Mouse (Mus musculus) ovary, postnatal 14 days (tissue): ENCODE measurements at regions not wholly inside any gene's neighbourhood (a gene's known extent, or its start where the extent isn't known, plus 50 kb on each side); places are given as distances from the start of the nearest gene placed in this dataset.
A peak's percentile ranks its signal among the peaks of the same experiment; 100 is the strongest.

Experiments
- DNase-seq: peaks from one replicate; pipeline ENCODE4 v3.0.0; 2022; ENCODE audit warnings: low spot score

DNA sequence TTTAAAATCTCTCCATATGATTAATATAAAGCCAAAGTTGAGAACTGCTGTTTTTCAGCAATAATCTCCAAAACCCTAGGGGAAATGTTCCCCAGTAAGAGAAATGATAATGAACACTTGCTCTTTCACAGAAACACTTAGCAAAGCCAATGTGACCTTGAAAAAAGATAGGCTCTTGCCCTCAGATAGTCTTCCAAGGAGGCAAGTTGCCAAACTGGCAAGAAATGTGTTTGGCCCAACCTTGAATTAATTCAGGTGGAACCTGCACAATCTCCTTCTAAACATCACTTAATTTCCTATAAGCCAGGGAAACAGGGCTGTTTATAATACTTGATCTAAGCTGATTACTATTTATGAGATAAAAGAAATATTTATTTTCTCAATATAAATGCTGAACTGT is 244.0 kb upstream of the Gnaz start:
- peak; percentile 14 for DNase-seq

DNA sequence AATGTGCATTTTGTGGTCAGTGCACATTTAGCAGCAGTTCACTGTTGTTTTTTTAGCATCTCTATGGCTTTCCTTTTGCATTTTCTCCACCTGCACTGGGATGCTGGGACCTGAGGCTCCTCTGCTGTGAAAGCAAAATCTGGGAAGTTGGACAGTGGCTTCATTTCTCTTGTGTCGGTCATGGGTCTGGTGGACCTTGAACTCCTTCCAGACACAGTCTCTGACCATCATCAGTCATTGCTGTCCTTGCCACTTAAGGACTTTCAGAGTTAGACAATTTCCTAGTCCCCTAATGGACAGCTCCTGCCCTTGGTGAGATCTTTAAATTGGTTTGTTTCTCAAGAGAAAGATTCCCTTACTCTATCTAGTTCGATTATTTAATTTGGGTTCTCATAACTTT is 217.5 kb upstream of the Gnaz start:
- no peak for DNase-seq

DNA sequence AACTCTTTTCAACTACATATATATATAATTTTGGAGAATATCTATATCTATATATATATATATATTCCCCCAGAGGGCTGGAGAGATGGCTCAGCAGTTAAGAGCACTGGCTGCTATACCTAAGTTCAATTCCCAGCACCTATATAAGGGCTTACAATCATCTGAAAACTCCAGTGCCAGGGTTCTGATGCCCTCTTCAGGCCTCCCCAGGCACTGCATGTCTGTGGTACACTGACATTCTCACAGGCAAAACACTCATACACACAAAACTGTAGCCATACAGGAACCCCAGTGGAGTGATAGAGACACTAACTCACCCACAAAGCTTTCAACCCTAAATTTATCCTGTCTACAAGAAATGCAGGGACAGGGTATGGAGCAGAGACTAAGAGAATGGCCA is 216.1 kb upstream of the Gnaz start:
- DNase-seq, result no peak

GRCm38 (mm10) chr10:74760734-74761133 is 206.2 kb upstream of the Gnaz start:
- no peak for DNase-seq

- no peak for DNase-seq
Measured at GRCm38 (mm10) chr10:74789245-74789644, 177.7 kb upstream of the Gnaz start.

DNA sequence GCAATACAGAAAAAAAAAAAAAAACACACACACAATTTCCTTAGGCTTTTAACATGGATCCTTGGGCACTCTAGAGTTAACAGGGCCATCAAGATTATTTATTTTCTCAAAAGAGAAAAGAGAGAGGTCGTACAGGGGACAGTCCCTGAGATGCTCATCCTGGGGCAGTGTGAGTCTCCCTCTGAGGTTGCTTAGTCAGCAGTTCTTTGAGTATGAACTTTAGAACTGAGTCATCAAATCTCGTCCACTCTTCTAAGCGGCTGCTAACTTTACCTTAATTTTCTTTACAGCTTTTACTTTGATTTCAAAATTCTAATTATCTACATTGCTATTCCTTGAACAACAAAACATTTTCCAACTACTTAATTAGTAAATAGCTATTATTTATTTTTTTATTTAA is 177.0 kb upstream of the Gnaz start:
- no peak for DNase-seq

DNA sequence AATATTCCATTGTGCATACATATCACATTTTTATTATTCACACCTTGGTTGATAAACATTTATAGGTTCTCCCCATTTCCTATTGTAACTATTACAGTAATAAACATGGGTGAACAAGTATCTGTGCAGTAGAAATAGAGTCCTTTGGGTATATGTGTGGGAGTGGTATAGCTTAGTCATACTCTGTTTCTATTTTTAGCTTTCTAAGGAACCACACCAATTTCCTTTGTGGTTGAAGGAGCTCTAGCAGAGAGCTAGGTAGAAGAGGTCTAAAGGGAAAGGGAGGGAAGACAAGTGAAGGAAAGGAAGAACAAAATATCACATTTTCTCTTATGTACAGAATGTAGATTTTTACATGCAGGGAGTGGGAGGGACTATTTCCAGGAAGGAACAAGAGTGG is 143.6 kb upstream of the Gnaz start:
- no peak for DNase-seq

GRCm38 (mm10) chr10:74834359-74834758 is 132.6 kb upstream of the Gnaz start:
- DNase-seq, result no peak

DNA sequence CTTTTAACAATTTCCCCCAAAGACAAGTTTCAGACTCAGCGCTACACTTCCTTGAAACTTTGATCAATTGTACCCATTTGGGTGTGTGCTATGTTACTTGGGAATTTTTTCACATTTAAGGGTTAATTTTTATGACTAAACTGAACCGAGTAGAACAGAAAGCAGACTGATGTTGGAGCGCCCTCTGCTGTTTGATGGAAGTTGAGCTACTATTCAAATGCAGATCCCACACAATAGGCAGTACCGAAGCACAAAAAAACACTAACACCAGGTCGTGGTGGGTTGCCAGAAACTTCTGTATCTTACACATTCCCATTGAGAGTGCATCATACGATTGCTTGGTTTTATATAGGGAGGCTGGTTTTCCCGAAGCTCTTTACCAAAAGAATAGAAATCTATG is 118.6 kb upstream of the Gnaz start:
- peak; percentile 73 for DNase-seq

DNA sequence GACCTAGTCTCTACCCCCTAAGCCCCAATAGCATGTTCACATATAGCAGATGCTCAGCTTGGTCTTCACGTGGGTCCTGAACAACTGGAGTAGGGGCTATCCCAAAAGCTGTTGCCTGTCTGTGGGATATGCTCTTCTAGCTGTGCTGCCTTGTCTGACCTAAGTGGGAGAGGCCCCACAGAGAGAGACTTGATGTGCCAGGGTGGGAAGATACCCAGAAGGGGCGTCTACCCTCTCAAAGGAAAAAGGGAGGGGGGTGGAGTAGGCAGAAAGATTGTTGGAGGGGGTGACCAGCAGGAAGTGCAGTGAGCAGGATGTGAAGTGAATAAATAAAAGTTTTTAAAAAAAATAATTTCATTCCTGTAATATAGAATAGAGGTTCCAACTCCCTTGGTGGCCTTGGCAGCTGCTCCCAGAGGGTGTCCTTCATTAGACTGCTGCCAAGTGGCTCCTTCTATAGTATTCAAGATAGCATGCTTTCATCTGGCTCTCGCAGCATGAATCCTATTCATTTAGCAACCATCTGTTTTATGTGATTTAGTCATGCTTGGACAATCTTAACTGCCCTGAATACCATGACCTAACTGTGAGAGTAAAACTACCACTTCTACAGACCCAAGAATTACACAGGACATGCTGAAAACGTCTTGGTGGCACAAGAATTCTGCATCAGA is 111.8 kb upstream of the Gnaz start:
- DNase-seq, result no peak
